Mouse (Mus musculus) CH12.LX (cell line): ENCODE results near the gene Gba2.

Experiments used
- CTCF ChIP-seq, 2 experiments: IDR thresholded peaks in 1 of 2; conservative IDR thresholded peaks in 1 of 2; 2 replicates each; pipeline ENCODE4 v1.5.1; 2011 to 2012; ENCODE audit warnings: low read depth in 2 of 2, low read length in 2 of 2, improper control_type of control experiment in 1 of 2, inconsistent platforms in 1 of 2, mild to moderate bottlenecking in 1 of 2, moderate library complexity in 1 of 2
- ELF1 ChIP-seq: IDR thresholded peaks from 2 replicates; pipeline ENCODE4 v1.6.1; 2014; ENCODE audit warnings: low read depth, mild to moderate bottlenecking, inconsistent platforms, low read length, improper control_type of control experiment
- EP300 ChIP-seq: IDR thresholded peaks from 2 replicates; pipeline ENCODE4 v1.6.1; 2011; ENCODE audit warnings: low read length, improper control_type of control experiment
- JUND ChIP-seq: conservative IDR thresholded peaks from 2 replicates; pipeline ENCODE4 v1.6.1; 2011; ENCODE audit warnings: low read depth, low read length, improper control_type of control experiment
- POLR2A ChIP-seq: IDR thresholded peaks from 2 replicates; pipeline ENCODE4 v1.6.1; 2011; ENCODE audit warnings: low read depth, mild to moderate bottlenecking, improper control_type of control experiment, low read length
- POLR2AphosphoS2 ChIP-seq: IDR thresholded peaks from 2 replicates; pipeline ENCODE4 v1.6.1; 2011; ENCODE audit warnings: low read depth, low read length, improper control_type of control experiment
- RCOR1 ChIP-seq: conservative IDR thresholded peaks from 2 replicates; pipeline ENCODE4 v1.6.1; 2012; ENCODE audit warnings: low read depth, mild to moderate bottlenecking, inconsistent platforms, low read length, improper control_type of control experiment
- SIN3A ChIP-seq: IDR thresholded peaks from 2 replicates; pipeline ENCODE4 v1.6.1; 2012; ENCODE audit warnings: low read length, improper control_type of control experiment, inconsistent platforms
- USF2 ChIP-seq: conservative IDR thresholded peaks from 2 replicates; pipeline ENCODE4 v1.6.1; 2011; ENCODE audit warnings: low read depth, low read length, improper control_type of control experiment
- ZC3H11A ChIP-seq: IDR thresholded peaks from 2 replicates; pipeline ENCODE4 v1.6.1; 2012; ENCODE audit warnings: low read depth, mild to moderate bottlenecking, inconsistent platforms, low read length, improper control_type of control experiment

DNA sequence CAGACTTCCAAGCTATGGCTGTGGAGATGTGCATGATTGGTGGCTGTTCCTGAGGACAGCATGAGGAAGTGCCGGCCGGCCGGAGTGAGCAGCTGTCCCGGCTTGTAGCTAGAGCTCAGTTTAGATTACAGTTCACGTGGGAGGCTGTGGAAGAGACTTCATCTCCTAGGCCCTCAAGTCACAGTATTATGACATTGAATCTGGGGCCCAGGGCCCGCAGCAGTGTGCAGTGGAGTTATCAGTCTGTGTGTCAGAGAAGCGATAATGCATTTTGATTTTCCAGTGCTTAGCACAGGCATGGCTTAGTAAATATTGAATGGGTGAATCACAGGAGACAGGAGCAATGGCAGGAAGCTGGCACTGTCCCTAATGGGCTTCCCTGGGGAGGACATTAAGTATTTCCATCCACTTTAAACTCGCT lies 48.6 kb downstream of the Gba2 start:
- no peak for TF ChIP-seq POLR2A
- TF ChIP-seq POLR2AphosphoS2: no peak
- TF ChIP-seq RCOR1: no peak
- TF ChIP-seq JUND: no peak
- TF ChIP-seq CTCF (conservative IDR thresholded peaks at IDR 0.05 in 1 of 2, IDR thresholded peaks at IDR 0.05 in 1 of 2; ENCODE audit: low read depth in 2 of 2, low read length in 2 of 2): no peak
- no peak for TF ChIP-seq USF2
- TF ChIP-seq SIN3A: no peak
- TF ChIP-seq EP300: no peak
- TF ChIP-seq ELF1: no peak
- no peak for TF ChIP-seq ZC3H11A
